Mouse (Mus musculus) embryonic facial prominence, embryonic 15.5 days (tissue): Measurements from ENCODE around the gene Fmo5. TPM values are rescaled to one million over a fixed set of nuclear protein-coding genes. Genes with fewer than 3 reads are reported as not detected.

ENCODE experiments used
- ATAC-seq: fragments of 200-750 bp; cut with Nextera tagmentation; 2 replicates; pipeline ENCODE4 v1.8.0; 2017; ENCODE audit warnings: low read depth, moderate TSS enrichment; ENCODE audit not compliant: insufficient number of reproducible peaks, low FRiP score, low TSS enrichment
- H3K27ac ChIP-seq: fragments of 300-500 bp; sonication (generic); replicated peaks from 2 replicates; pipeline ENCODE4 v1.5.1; 2015; ENCODE audit warnings: mild to moderate bottlenecking, inconsistent platforms
- H3K27me3 ChIP-seq: fragments of 300-500 bp; sonication (generic); 2 replicates; pipeline ENCODE4 v1.6.1; 2015; ENCODE audit warnings: inconsistent platforms
- H3K36me3 ChIP-seq: fragments of 300-500 bp; sonication (generic); 2 replicates; pipeline ENCODE4 v1.6.1; 2015; ENCODE audit warnings: mild to moderate bottlenecking, inconsistent platforms
- H3K4me1 ChIP-seq: fragments of 300-500 bp; sonication (generic); 2 replicates; pipeline ENCODE4 v1.6.1; 2015; ENCODE audit warnings: inconsistent platforms
- H3K4me2 ChIP-seq: fragments of 300-500 bp; sonication (generic); replicated peaks from 2 replicates; pipeline ENCODE4 v1.6.1; 2015; ENCODE audit warnings: mild to moderate bottlenecking, inconsistent platforms
- H3K4me3 ChIP-seq: fragments of 300-500 bp; sonication (generic); replicated peaks from 2 replicates; pipeline ENCODE4 v1.5.1; 2015; ENCODE audit warnings: mild to moderate bottlenecking, inconsistent platforms
- H3K9ac ChIP-seq: fragments of 300-500 bp; sonication (generic); 2 replicates; pipeline ENCODE4 v1.6.1; 2015; ENCODE audit warnings: inconsistent platforms
- H3K9me3 ChIP-seq: fragments of 300-500 bp; sonication (generic); replicated peaks from 2 replicates; pipeline ENCODE4 v1.6.1; 2016; ENCODE audit warnings: inconsistent platforms
- WGBS: fragments of 180-500 bp; shearing (Covaris S2); methylation state at CpG from one replicate; pipeline ENCODE4 v1.1.7; 2015; 5-methylcytosine and 5-hydroxymethylcytosine counted together
- polyA plus RNA-seq: library from polyadenylated mRNA; unstranded; fragments of >200 nt; fragmentation: Nextera tagmentation; extraction: Ambion mirVana; gene quantifications from 2 replicates; pipeline ENCODE4 v1.2.1, GENCODE M21; 2015

The Fmo5 gene
- polyA plus RNA-seq, 1 experiment from 2014 or later, result 4.2 TPM

- H3K9me3 ChIP-seq, result no peaks in the 10 kb centered on the region
- peaks cover 6% of the 10 kb centered on the region; the same call in 1 of the 2 replicates for H3K4me1 ChIP-seq
- H3K4me2 ChIP-seq, result no peak overlapping the region
- H3K9ac ChIP-seq, result no peak overlapping the region
- H3K36me3 ChIP-seq, result no peaks in the 10 kb centered on the region
- no peak for ATAC-seq
- no peaks in the 10 kb centered on the region for H3K27me3 ChIP-seq
- H3K27ac ChIP-seq, result no peak overlapping the region
- WGBS, result 83% methylated on average over 8 of the region's 8 CpGs
- H3K4me3 ChIP-seq, result no peak overlapping the region
Observed at GRCm38 (mm10) chr3:97631258-97631860, 2.8 kb downstream of the Fmo5 start.

GRCm38 (mm10) chr3:97633456-97633855 lies 4.9 kb downstream of the Fmo5 start:
- H3K4me3 ChIP-seq, result no peak overlapping the region
- no peak overlapping the region for H3K4me2 ChIP-seq
- peaks cover 6% of the 10 kb centered on the region; the same call in 1 of the 2 replicates for H3K4me1 ChIP-seq
- H3K9me3 ChIP-seq, result no peaks in the 10 kb centered on the region
- no peaks in the 10 kb centered on the region for H3K36me3 ChIP-seq
- H3K27ac ChIP-seq, result no peak overlapping the region
- no peak overlapping the region for H3K9ac ChIP-seq
- H3K27me3 ChIP-seq, result no peaks in the 10 kb centered on the region
- ATAC-seq, result no peak
- 81% methylated on average over 4 of the region's 4 CpGs for WGBS

DNA sequence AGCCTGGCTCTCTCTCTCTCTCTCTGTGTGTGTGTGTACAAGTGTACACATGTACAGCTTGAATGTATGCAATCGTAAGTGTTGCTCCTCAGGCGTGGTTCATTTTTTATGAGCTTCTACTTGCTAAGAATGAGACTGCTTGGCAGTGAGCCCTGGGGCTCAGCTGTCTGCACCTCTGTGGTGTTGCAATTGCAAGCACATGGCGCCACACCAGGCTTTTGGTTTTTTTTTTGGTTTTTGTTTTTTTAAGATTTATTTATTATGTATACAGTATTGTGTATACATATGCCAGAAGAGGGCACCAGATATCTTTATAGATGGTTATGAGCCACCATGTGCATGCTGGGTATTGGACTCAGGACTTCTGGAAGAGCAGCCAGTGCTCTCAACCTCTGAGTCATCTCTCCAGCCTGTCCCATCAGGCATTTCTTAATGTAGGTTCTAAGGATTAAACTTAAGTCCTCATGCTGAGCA lies 5.7 kb downstream of the Fmo5 start:
- Histone ChIP-seq H3K27me3 (no peaks in the 10 kb centered on the region), H3K36me3 (no peaks in the 10 kb centered on the region), H3K4me1 (no peaks in the 10 kb centered on the region), H3K9ac (no peak overlapping the region), H3K4me3 (no peak overlapping the region), H3K27ac (peak overlapping the region; percentile 17; the same call in 1 of the 2 replicates), H3K9me3 (no peaks in the 10 kb centered on the region), H3K4me2 (no peak overlapping the region)
- 30% methylated on average over 3 of the region's 3 CpGs for WGBS
- ATAC-seq, result no peak

DNA sequence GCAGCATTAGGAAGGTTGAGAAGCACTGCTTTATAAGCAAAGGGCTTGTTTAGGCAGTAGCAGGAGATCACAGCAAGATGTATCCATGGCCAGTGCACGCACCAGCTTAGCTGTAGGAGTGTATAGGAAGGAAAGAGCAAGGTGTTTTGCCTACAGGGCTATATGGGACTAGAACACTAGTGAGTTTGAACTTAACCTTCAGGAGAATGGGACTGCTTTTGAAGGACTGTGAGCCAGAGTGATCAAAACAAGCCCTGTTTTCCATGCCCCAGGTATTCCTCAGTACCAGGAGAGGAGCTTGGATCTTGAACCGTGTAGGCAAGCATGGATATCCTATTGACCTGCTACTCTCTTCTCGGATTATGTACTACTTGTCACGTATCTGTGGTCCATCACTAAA lies 12.8 kb downstream of the Fmo5 start:
- Histone ChIP-seq H3K27me3 (no peaks in the 10 kb centered on the region), H3K4me2 (no peak overlapping the region), H3K36me3 (no peaks in the 10 kb centered on the region), H3K4me3 (no peak overlapping the region), H3K9me3 (no peaks in the 10 kb centered on the region), H3K4me1 (no peaks in the 10 kb centered on the region), H3K27ac (no peak overlapping the region), H3K9ac (no peak overlapping the region)
- 84% methylated on average over 4 of the region's 4 CpGs for WGBS
- no peak for ATAC-seq

- no peaks in the 10 kb centered on the region for H3K36me3 ChIP-seq
- H3K27me3 ChIP-seq, result no peaks in the 10 kb centered on the region
- no peak overlapping the region for H3K4me3 ChIP-seq
- H3K27ac ChIP-seq, result no peak overlapping the region
- no peak overlapping the region for H3K9ac ChIP-seq
- H3K4me2 ChIP-seq, result no peak overlapping the region
- ATAC-seq, result no peak
- no peaks in the 10 kb centered on the region for H3K9me3 ChIP-seq
- no peaks in the 10 kb centered on the region for H3K4me1 ChIP-seq
- WGBS, result 81% methylated on average over 9 of the region's 9 CpGs
Observed at GRCm38 (mm10) chr3:97642001-97642400, 13.4 kb downstream of the Fmo5 start.

- Histone ChIP-seq H3K4me1 (no peaks in the 10 kb centered on the region), H3K9ac (no peak overlapping the region), H3K27ac (no peak overlapping the region), H3K4me3 (no peak overlapping the region), H3K36me3 (no peaks in the 10 kb centered on the region), H3K4me2 (no peak overlapping the region), H3K27me3 (no peaks in the 10 kb centered on the region), H3K9me3 (no peaks in the 10 kb centered on the region)
- 38% methylated on average over 1 of the region's 1 CpGs for WGBS
- no peak for ATAC-seq
Observed at GRCm38 (mm10) chr3:97648518-97648917, 19.9 kb downstream of the Fmo5 start.

DNA sequence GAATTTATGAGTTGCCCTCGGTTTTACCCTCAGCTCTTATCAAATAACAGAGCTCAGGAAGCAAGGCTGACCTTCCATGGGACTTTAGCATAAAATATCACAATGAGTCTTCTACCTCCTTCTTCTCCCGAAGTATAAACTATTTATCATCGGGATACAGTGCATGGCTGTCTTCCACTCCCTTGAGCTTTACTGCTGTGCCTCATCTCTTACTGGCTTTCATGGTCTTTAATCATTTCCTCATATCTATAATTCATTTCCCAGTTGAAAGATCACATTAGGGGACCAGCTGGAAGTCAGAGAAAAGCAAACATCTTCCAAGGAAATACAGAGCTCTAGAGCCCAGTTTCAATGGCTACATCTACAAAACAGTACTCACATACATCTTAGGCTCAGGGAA lies 20.4 kb downstream of the Fmo5 start:
- WGBS, result 71% methylated on average over 3 of the region's 3 CpGs
- H3K36me3 ChIP-seq, result no peaks in the 10 kb centered on the region
- H3K27me3 ChIP-seq, result no peaks in the 10 kb centered on the region
- no peak overlapping the region for H3K27ac ChIP-seq
- no peak overlapping the region for H3K9ac ChIP-seq
- ATAC-seq, result no peak
- H3K4me1 ChIP-seq, result no peaks in the 10 kb centered on the region
- no peak overlapping the region for H3K4me3 ChIP-seq
- no peaks in the 10 kb centered on the region for H3K9me3 ChIP-seq
- no peak overlapping the region for H3K4me2 ChIP-seq

DNA sequence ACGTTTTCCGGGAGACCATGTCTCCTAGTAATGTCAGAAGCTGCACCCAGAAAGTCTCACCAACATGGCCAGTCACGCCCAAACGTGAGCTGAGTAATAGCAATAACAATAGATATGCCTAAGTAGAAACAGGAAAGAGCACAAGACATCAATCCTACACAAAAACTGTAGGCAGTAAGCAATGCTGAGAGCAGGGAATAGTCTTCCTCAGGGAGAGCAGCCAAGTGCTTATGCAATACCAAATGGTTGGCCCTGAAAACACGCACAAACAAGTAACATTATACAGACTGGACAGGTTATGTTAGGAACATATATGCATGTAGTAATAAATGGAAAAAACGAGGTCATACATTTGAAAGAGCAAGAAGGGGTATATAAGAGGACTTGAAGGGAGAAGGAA lies 20.9 kb downstream of the Fmo5 start:
- Histone ChIP-seq H3K27ac (no peak overlapping the region), H3K4me1 (no peaks in the 10 kb centered on the region), H3K27me3 (no peaks in the 10 kb centered on the region), H3K9me3 (no peaks in the 10 kb centered on the region), H3K4me3 (no peak overlapping the region), H3K4me2 (no peak overlapping the region), H3K9ac (no peak overlapping the region), H3K36me3 (no peaks in the 10 kb centered on the region)
- no peak for ATAC-seq
- WGBS, result 72% methylated on average over 6 of the region's 6 CpGs

DNA sequence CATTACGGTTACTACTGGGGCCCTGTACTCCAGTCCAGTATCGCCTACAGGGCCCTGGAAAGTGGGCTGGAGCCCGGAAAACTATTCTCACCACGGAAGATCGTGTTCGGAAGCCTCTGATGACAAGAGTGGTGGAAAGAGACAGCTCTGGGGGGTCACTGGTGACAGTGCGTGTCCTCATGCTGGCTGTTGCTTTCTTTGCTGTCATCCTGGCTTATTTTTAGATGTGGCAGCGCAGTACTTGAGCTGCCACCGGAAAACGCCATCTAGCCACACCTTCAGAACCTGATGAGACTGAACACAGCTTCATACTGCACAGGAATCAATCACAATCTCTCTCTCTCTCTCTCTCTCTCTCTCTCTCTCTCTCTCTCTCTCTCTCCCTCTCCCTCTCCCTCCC lies 23.0 kb downstream of the Fmo5 start:
- H3K4me3 ChIP-seq, result no peak overlapping the region
- no peaks in the 10 kb centered on the region for H3K27me3 ChIP-seq
- no peak overlapping the region for H3K4me2 ChIP-seq
- no peaks in the 10 kb centered on the region for H3K9me3 ChIP-seq
- H3K27ac ChIP-seq, result no peak overlapping the region
- no peaks in the 10 kb centered on the region for H3K4me1 ChIP-seq
- ATAC-seq, result no peak
- no peak overlapping the region for H3K9ac ChIP-seq
- H3K36me3 ChIP-seq, result no peaks in the 10 kb centered on the region
- 84% methylated on average over 10 of the region's 10 CpGs for WGBS

DNA sequence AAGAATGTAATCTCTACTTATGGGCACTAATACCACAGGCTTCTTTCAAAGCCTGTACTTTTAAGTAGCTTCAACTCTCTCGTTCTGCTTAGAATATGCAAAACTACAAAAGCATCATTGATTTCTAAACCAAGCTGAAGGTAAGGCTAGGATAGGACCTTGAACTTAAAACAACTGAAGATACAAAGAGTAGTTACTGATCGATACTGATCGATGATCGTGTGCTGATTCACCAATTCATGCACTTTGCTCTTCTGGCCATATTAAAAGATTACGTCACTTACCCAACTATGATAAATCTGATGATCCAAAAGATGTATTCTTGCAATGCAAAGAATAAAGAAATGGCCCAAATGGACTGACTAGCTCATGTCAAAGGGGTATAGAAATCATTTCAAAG lies 25.2 kb downstream of the Fmo5 start:
- no peak overlapping the region for H3K9ac ChIP-seq
- WGBS, result 89% methylated on average over 5 of the region's 5 CpGs
- H3K27me3 ChIP-seq, result no peaks in the 10 kb centered on the region
- 0 out of 2 replicates have a peak, but pooled peaks cover 4% of the 10 kb centered on the region for H3K4me1 ChIP-seq
- no peak overlapping the region for H3K27ac ChIP-seq
- no peak overlapping the region for H3K4me3 ChIP-seq
- no peak overlapping the region for H3K4me2 ChIP-seq
- ATAC-seq, result no peak
- no peaks in the 10 kb centered on the region for H3K9me3 ChIP-seq
- H3K36me3 ChIP-seq, result no peaks in the 10 kb centered on the region

GRCm38 (mm10) chr3:97654901-97655300 lies 26.3 kb downstream of the Fmo5 start:
- 80% methylated on average over 8 of the region's 8 CpGs for WGBS
- no peaks in the 10 kb centered on the region for H3K9me3 ChIP-seq

More at GRCm38 (mm10) chr3:97654901-97655300, 26.3 kb downstream of the Fmo5 start:
- H3K4me3 ChIP-seq, result no peak overlapping the region
- H3K9ac ChIP-seq, result no peak overlapping the region
- no peaks in the 10 kb centered on the region for H3K36me3 ChIP-seq
- H3K27me3 ChIP-seq, result no peaks in the 10 kb centered on the region
- no peak overlapping the region for H3K27ac ChIP-seq
- peaks cover 15% of the 10 kb centered on the region; the same call in 1 of the 2 replicates for H3K4me1 ChIP-seq
- no peak overlapping the region for H3K4me2 ChIP-seq
- ATAC-seq, result no peak
